Mouse (Mus musculus): ENCODE data around the gene B3gntl1. TPM values are rescaled to one million over a fixed set of nuclear protein-coding genes. Genes with fewer than 3 reads are reported as not detected.

B3gntl1 gene
- polyA plus RNA-seq (2017; shearing (Covaris generic)), result 16.4 TPM

DNA sequence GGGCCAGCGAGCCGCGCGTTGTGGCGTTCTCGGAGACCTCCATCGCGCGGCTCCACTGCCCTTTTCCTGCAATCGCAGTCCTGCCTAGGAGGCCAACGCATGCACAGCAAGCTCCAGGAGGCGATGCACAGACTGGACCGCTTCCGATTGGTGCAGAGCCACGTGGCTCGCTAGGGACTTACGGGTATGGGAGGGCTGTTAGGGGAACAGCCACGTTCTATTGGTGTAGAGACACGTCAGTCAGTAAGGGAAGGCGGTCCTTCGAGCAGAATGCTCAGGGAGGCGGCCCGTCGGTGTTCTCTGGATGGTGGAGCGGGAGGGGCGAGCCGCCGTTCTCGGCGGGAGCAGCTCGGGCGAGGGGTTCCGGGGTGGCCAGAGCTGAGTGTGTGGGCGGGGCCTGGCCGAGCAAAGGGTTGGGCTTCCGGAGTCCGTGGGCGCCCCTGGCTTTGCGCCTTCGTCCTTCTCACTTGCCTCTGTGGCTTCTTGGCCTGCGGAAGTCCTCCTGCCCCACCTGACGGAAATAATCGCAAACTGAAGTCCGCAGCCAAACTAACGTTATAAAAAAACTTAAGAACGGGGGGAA is at the start of gene B3gntl1:
Gene B3gntl1 (minus strand): TSS at position 164 of the 583 bp plus-strand sequence.

GRCm38 (mm10) chr11:121701244-121701643 is 28.3 kb upstream of the B3gntl1 start, which contains the start of gene Metrnl:
Gene Metrnl, plus strand, starts transcription at chr11:121701544.

Other genes with a start within 250 kb of the B3gntl1 start
- not detected for gene Fn3k, start 238.2 kb downstream of the B3gntl1 start, polyA plus RNA-seq (2017; shearing (Covaris generic))
- 50.3 TPM for gene Tbcd, start 221.2 kb downstream of the B3gntl1 start, polyA plus RNA-seq (2017; shearing (Covaris generic))
- 0.53 TPM for gene Zfp750, start 153.8 kb downstream of the B3gntl1 start, polyA plus RNA-seq (2017; shearing (Covaris generic))
- 0.78 TPM for gene Metrnl, start 28.4 kb upstream of the B3gntl1 start, polyA plus RNA-seq (2017; shearing (Covaris generic))
- not detected for gene Ptchd3, start 157.1 kb upstream of the B3gntl1 start, polyA plus RNA-seq (2017; shearing (Covaris generic))